Mouse (Mus musculus) olfactory bulb, adult 2 months (tissue): ENCODE data around the gene Wtap. TPM values are rescaled to one million over a fixed set of nuclear protein-coding genes. Genes with fewer than 3 reads are reported as not detected.
"Not testable (repeated sequence)": the region's sequence is repeated elsewhere in the genome, so short reads cannot be mapped to it uniquely, and the experiment has no call there.

ENCODE experiments used
- H3K27ac ChIP-seq: fragments of 200-500 bp; 2 replicates; pipeline ENCODE4 v1.5.1; 2012; ENCODE audit warnings: low read depth, low read length; ENCODE audit not compliant: insufficient read depth
- H3K4me1 ChIP-seq: fragments of 200-500 bp; 2 replicates; pipeline ENCODE4 v1.6.1; 2012; ENCODE audit warnings: low read length; ENCODE audit not compliant: control insufficient read depth, insufficient read depth
- H3K4me3 ChIP-seq: fragments of 200-500 bp; 2 replicates; pipeline ENCODE4 v1.5.1; 2012; ENCODE audit warnings: mild to moderate bottlenecking, low read depth, low read length, moderate library complexity; ENCODE audit not compliant: insufficient read depth
- CTCF ChIP-seq: fragments of 200-500 bp; IDR thresholded peaks from 2 replicates; pipeline ENCODE4 v1.5.1; 2012; ENCODE audit warnings: low read depth, mild to moderate bottlenecking, low read length, moderate library complexity; ENCODE audit not compliant: insufficient read depth
- POLR2A ChIP-seq: fragments of 200-500 bp; IDR thresholded peaks from 2 replicates; pipeline ENCODE4 v1.6.1; 2012; ENCODE audit warnings: mild to moderate bottlenecking, low read depth, low read length, moderate library complexity; ENCODE audit not compliant: insufficient read depth
- WGBS: fragments of 180-500 bp; shearing (Covaris S2); methylation state at CpG from one replicate; pipeline ENCODE4 v1.1.7; 2018; 5-methylcytosine and 5-hydroxymethylcytosine counted together
- polyA plus RNA-seq: library from polyadenylated mRNA; stranded (reverse); fragments of >200 nt; gene quantifications from 2 replicates; pipeline ENCODE4 v1.2.4, GENCODE M21; 2012; ENCODE audit warnings: low replicate concordance; ENCODE audit not compliant: missing spikeins, insufficient read depth, insufficient read length

Gene Wtap
- polyA plus RNA-seq, 1 experiment, result not detected

- Histone ChIP-seq H3K27ac (no peak overlapping the region), H3K4me1 (no peaks in the 10 kb centered on the region), H3K4me3 (no peak overlapping the region)
- WGBS, result 69% methylated on average over 6 of the region's 6 CpGs
- TF ChIP-seq POLR2A, result no peak
- TF ChIP-seq CTCF, result no peak
Observed at GRCm38 (mm10) chr17:12999069-12999468, 5.1 kb upstream of the Wtap start.

GRCm38 (mm10) chr17:12997890-12998289 is 3.9 kb upstream of the Wtap start:
- no peak overlapping the region for H3K4me3 ChIP-seq
- no peaks in the 10 kb centered on the region for H3K4me1 ChIP-seq
- 89% methylated on average over 5 of the region's 5 CpGs for WGBS
- no peak overlapping the region for H3K27ac ChIP-seq
- no peak for TF ChIP-seq CTCF
- TF ChIP-seq POLR2A, result no peak

GRCm38 (mm10) chr17:12996345-12996744 is 2.4 kb upstream of the Wtap start:
- TF ChIP-seq CTCF (no peak), POLR2A (no peak)
- 6% methylated on average over 3 of the region's 3 CpGs for WGBS

GRCm38 (mm10) chr17:12992470-12992991 is 1.4 kb downstream of the Wtap start:
- Histone ChIP-seq H3K4me1 (0 out of 2 replicates have a peak, but pooled peaks cover 3% of the 10 kb centered on the region), H3K27ac (peak overlapping the region; percentile 73), H3K4me3 (peak overlapping the region; percentile 62)
- TF ChIP-seq CTCF (no peak), POLR2A (peak; percentile 74)
- under 1% methylated on average over 51 of the region's 51 CpGs for WGBS

More at GRCm38 (mm10) chr17:12996345-12996744, 2.4 kb upstream of the Wtap start:
- Histone ChIP-seq H3K4me1 (no peaks in the 10 kb centered on the region), H3K4me3 (no peak overlapping the region), H3K27ac (no peak overlapping the region)

- TF ChIP-seq POLR2A, result no peak
- TF ChIP-seq CTCF, result no peak
- Histone ChIP-seq H3K4me1 (0 out of 2 replicates have a peak, but pooled peaks cover 3% of the 10 kb centered on the region), H3K27ac (peak overlapping the region; percentile 73), H3K4me3 (peak overlapping the region; percentile 62)
- 1% methylated on average over 80 of the region's 84 CpGs for WGBS
Observed at GRCm38 (mm10) chr17:12991635-12992358, 2.2 kb downstream of the Wtap start.

- 0 out of 2 replicates have a peak, but pooled peaks cover 3% of the 10 kb centered on the region for H3K4me1 ChIP-seq
- peak overlapping the region; percentile 71; the same call in 1 of the 2 replicates for H3K27ac ChIP-seq
- peak overlapping the region; percentile 62 for H3K4me3 ChIP-seq
- TF ChIP-seq CTCF, result no peak
- 0% methylated on average over 12 of the region's 12 CpGs for WGBS
Observed at GRCm38 (mm10) chr17:12991194-12991634, 2.8 kb downstream of the Wtap start.

- no peak overlapping the region for H3K27ac ChIP-seq
- H3K4me3 ChIP-seq, result peak overlapping the region; percentile 52; the same call in 1 of the 2 replicates
- 0 out of 2 replicates have a peak, but pooled peaks cover 3% of the 10 kb centered on the region for H3K4me1 ChIP-seq
- 41% methylated on average over 8 of the region's 8 CpGs for WGBS
- TF ChIP-seq CTCF (no peak), POLR2A (no peak)
Observed at GRCm38 (mm10) chr17:12990567-12991145, 3.3 kb downstream of the Wtap start.

- not testable (repeated sequence) for H3K27ac ChIP-seq, H3K4me3 ChIP-seq, H3K4me1 ChIP-seq
- WGBS, result 94% methylated on average over 8 of the region's 8 CpGs
Observed at GRCm38 (mm10) chr17:12988096-12988495, 5.9 kb downstream of the Wtap start.

- WGBS, result 79% methylated on average over 2 of the region's 2 CpGs
- no peak overlapping the region for H3K4me3 ChIP-seq
- H3K27ac ChIP-seq, result no peak overlapping the region
- no peaks in the 10 kb centered on the region for H3K4me1 ChIP-seq
- no peak for TF ChIP-seq POLR2A
Observed at GRCm38 (mm10) chr17:12983988-12984387, 10.0 kb downstream of the Wtap start.

- TF ChIP-seq POLR2A, result no peak
- TF ChIP-seq CTCF, result no peak
- WGBS, result 100% methylated on average over 1 of the region's 1 CpGs
- no peaks in the 10 kb centered on the region for H3K4me1 ChIP-seq
- no peak overlapping the region for H3K27ac ChIP-seq
- no peak overlapping the region for H3K4me3 ChIP-seq
Observed at GRCm38 (mm10) chr17:12978546-12978945, 15.4 kb downstream of the Wtap start.
